Mouse (Mus musculus): ENCODE results near the gene Stpg3. TPM values are rescaled to one million over a fixed set of nuclear protein-coding genes. Genes with fewer than 3 reads are reported as not detected.

Gene Stpg3
- polyA plus RNA-seq, 1 experiment from 2014 or later, result not detected

Other genes starting within 250 kb of the Stpg3 start
- 173 and 187 TPM in 2 replicates for gene Mrpl41, start 239.5 kb downstream of the Stpg3 start, polyA plus RNA-seq (2014; fragmentation: Nextera tagmentation; extraction: Ambion mirVana)
- gene Pnpla7, start 238.6 kb downstream of the Stpg3 start, polyA plus RNA-seq (2014; fragmentation: Nextera tagmentation; extraction: Ambion mirVana), result 2.4 and 3.7 TPM in 2 replicates
- gene Nsmf, start 160.3 kb downstream of the Stpg3 start, polyA plus RNA-seq (2014; fragmentation: Nextera tagmentation; extraction: Ambion mirVana), result 117 and 126 TPM in 2 replicates
- gene Entpd8, start 134.3 kb downstream of the Stpg3 start, polyA plus RNA-seq (2014; fragmentation: Nextera tagmentation; extraction: Ambion mirVana), result 0.21 TPM in 1 of 2 replicates, not detected in the other
- not detected in 2 replicates for gene Noxa1, start 119.5 kb downstream of the Stpg3 start, polyA plus RNA-seq (2014; fragmentation: Nextera tagmentation; extraction: Ambion mirVana)
- gene Nrarp, start 33.9 kb downstream of the Stpg3 start, polyA plus RNA-seq (2014; fragmentation: Nextera tagmentation; extraction: Ambion mirVana), result 15.6 and 19.9 TPM in 2 replicates
- 2.0 and 2.2 TPM in 2 replicates for gene Tor4a, start 17.8 kb downstream of the Stpg3 start, polyA plus RNA-seq (2014; fragmentation: Nextera tagmentation; extraction: Ambion mirVana)
- gene Nelfb, start 3.1 kb downstream of the Stpg3 start, polyA plus RNA-seq (2014; fragmentation: Nextera tagmentation; extraction: Ambion mirVana), result 88.0 and 91.6 TPM in 2 replicates
- not detected in 2 replicates for gene Fam166a, start 4.1 kb upstream of the Stpg3 start, polyA plus RNA-seq (2014; fragmentation: Nextera tagmentation; extraction: Ambion mirVana)
- gene Tubb4b, start 10.1 kb upstream of the Stpg3 start, polyA plus RNA-seq (2014; fragmentation: Nextera tagmentation; extraction: Ambion mirVana), result 382 and 411 TPM in 2 replicates
- gene Slc34a3, start 19.7 kb upstream of the Stpg3 start, polyA plus RNA-seq (2014; fragmentation: Nextera tagmentation; extraction: Ambion mirVana), result not detected in 2 replicates
- gene Rnf224, start 22.1 kb upstream of the Stpg3 start, polyA plus RNA-seq (2014; fragmentation: Nextera tagmentation; extraction: Ambion mirVana), result not detected in 2 replicates
- gene Rnf208, start 27.6 kb upstream of the Stpg3 start, polyA plus RNA-seq (2014; fragmentation: Nextera tagmentation; extraction: Ambion mirVana), result 166 and 177 TPM in 2 replicates
- gene Cysrt1, start 27.8 kb upstream of the Stpg3 start, polyA plus RNA-seq (2014; fragmentation: Nextera tagmentation; extraction: Ambion mirVana), result 0.59 TPM in 1 of 2 replicates, not detected in the other
- 2.9 and 5.3 TPM in 2 replicates for gene AL732309.1, start 32.2 kb upstream of the Stpg3 start, polyA plus RNA-seq (2014; fragmentation: Nextera tagmentation; extraction: Ambion mirVana)
- gene Tmem203, start 40.8 kb upstream of the Stpg3 start, polyA plus RNA-seq (2014; fragmentation: Nextera tagmentation; extraction: Ambion mirVana), result 9.8 and 12.5 TPM in 2 replicates
- gene Tprn, start 48.0 kb upstream of the Stpg3 start, polyA plus RNA-seq (2014; fragmentation: Nextera tagmentation; extraction: Ambion mirVana), result 13.4 and 14.7 TPM in 2 replicates
- 175 and 190 TPM in 2 replicates for gene Ssna1, start 57.8 kb upstream of the Stpg3 start, polyA plus RNA-seq (2014; fragmentation: Nextera tagmentation; extraction: Ambion mirVana)
- gene Anapc2, start 57.8 kb upstream of the Stpg3 start, polyA plus RNA-seq (2014; fragmentation: Nextera tagmentation; extraction: Ambion mirVana), result 113 and 114 TPM in 2 replicates
- gene Tmem210, start 73.5 kb upstream of the Stpg3 start, polyA plus RNA-seq (2014; fragmentation: Nextera tagmentation; extraction: Ambion mirVana), result not detected in 2 replicates
- gene Lrrc26, start 75.3 kb upstream of the Stpg3 start, polyA plus RNA-seq (2014; fragmentation: Nextera tagmentation; extraction: Ambion mirVana), result not detected in 2 replicates
- 57.2 and 68.4 TPM in 2 replicates for gene Grin1, start 104.5 kb upstream of the Stpg3 start, polyA plus RNA-seq (2014; fragmentation: Nextera tagmentation; extraction: Ambion mirVana)
- gene Man1b1, start 117.7 kb upstream of the Stpg3 start, polyA plus RNA-seq (2014; fragmentation: Nextera tagmentation; extraction: Ambion mirVana), result 51.6 and 66.0 TPM in 2 replicates
- 21.5 and 24.7 TPM in 2 replicates for gene Dpp7, start 141.7 kb upstream of the Stpg3 start, polyA plus RNA-seq (2014; fragmentation: Nextera tagmentation; extraction: Ambion mirVana)
- 6.3 and 6.8 TPM in 2 replicates for gene Uap1l1, start 151.0 kb upstream of the Stpg3 start, polyA plus RNA-seq (2014; fragmentation: Nextera tagmentation; extraction: Ambion mirVana)
- 10.0 and 10.8 TPM in 2 replicates for gene Sapcd2, start 157.7 kb upstream of the Stpg3 start, polyA plus RNA-seq (2014; fragmentation: Nextera tagmentation; extraction: Ambion mirVana)
- 2.6 and 3.3 TPM in 2 replicates for gene Entpd2, start 181.2 kb upstream of the Stpg3 start, polyA plus RNA-seq (2014; fragmentation: Nextera tagmentation; extraction: Ambion mirVana)
- 365 and 378 TPM in 2 replicates for gene Npdc1, start 184.7 kb upstream of the Stpg3 start, polyA plus RNA-seq (2014; fragmentation: Nextera tagmentation; extraction: Ambion mirVana)
- 0.37 TPM in 1 of 2 replicates, not detected in the other for gene Fut7, start 208.6 kb upstream of the Stpg3 start, polyA plus RNA-seq (2014; fragmentation: Nextera tagmentation; extraction: Ambion mirVana)
- gene Abca2, start 214.1 kb upstream of the Stpg3 start, polyA plus RNA-seq (2014; fragmentation: Nextera tagmentation; extraction: Ambion mirVana), result 15.6 and 17.3 TPM in 2 replicates
- gene Clic3, start 242.2 kb upstream of the Stpg3 start, polyA plus RNA-seq (2014; fragmentation: Nextera tagmentation; extraction: Ambion mirVana), result 2.2 and 2.6 TPM in 2 replicates
- 93.1 and 109 TPM in 2 replicates for gene Paxx, start 246.5 kb upstream of the Stpg3 start, polyA plus RNA-seq (2014; fragmentation: Nextera tagmentation; extraction: Ambion mirVana)